Mouse (Mus musculus): ENCODE measurements around the gene Fastk. TPM values are rescaled to one million over a fixed set of nuclear protein-coding genes. Genes with fewer than 3 reads are reported as not detected.

Gene Fastk
- polyA plus RNA-seq (2016; fragmentation: Nextera tagmentation; extraction: Ambion mirVana) = 109 and 113 TPM in 2 replicates

- Histone ChIP-seq H3K27ac (peak within 1 kb of the TSS; percentile 88), H3K9me3 (replicated peaks) (no peaks in the 10 kb centered on the region), H3K4me2 (replicated peaks) (peak within 1 kb of the TSS; percentile 96), H3K9ac (peak within 1 kb of the TSS; percentile 94), H3K27me3 (no peaks in the 10 kb centered on the region), H3K36me3 (peaks cover 30% of the 10 kb centered on the region), H3K4me3 (peak within 1 kb of the TSS; percentile 84), H3K4me1 (peaks cover 34% of the 10 kb centered on the region)
- ATAC-seq (ENCODE audit: low FRiP score) = peak; percentile 82
- WGBS = under 1% methylated on average over 60 of the region's 60 CpGs
Observed at GRCm38 (mm10) chr5:24444746-24445427, at the start of gene Fastk. Fastk (minus strand) TSS chr5:24445287.

GRCm38 (mm10) chr5:24492546-24493285 is 47.6 kb upstream of the Fastk start:
- Histone ChIP-seq H3K9ac (no peak overlapping the region), H3K36me3 (peaks cover 84% of the 10 kb centered on the region), H3K4me3 (no peak overlapping the region), H3K27me3 (no peaks in the 10 kb centered on the region; the same call in 1 of the 2 replicates), H3K9me3 (replicated peaks) (no peaks in the 10 kb centered on the region), H3K4me1 (peaks cover 43% of the 10 kb centered on the region), H3K4me2 (replicated peaks) (no peak overlapping the region), H3K27ac (no peak overlapping the region)
- WGBS = 93% methylated on average over 16 of the region's 16 CpGs
- ATAC-seq (ENCODE audit: low FRiP score) = no peak

GRCm38 (mm10) chr5:24490413-24490920 is 45.4 kb upstream of the Fastk start:
- Histone ChIP-seq H3K27me3 (no peaks in the 10 kb centered on the region), H3K27ac (peak overlapping the region; percentile 45; the same call in 1 of the 2 replicates), H3K9me3 (replicated peaks) (no peaks in the 10 kb centered on the region), H3K4me1 (peaks cover 29% of the 10 kb centered on the region), H3K36me3 (peaks cover 76% of the 10 kb centered on the region), H3K4me3 (no peak overlapping the region), H3K9ac (no peak overlapping the region), H3K4me2 (replicated peaks) (no peak overlapping the region)
- no peak for ATAC-seq (ENCODE audit: low FRiP score)
- WGBS = 67% methylated on average over 14 of the region's 14 CpGs

GRCm38 (mm10) chr5:24486738-24487137 is 41.7 kb upstream of the Fastk start:
- peaks cover 54% of the 10 kb centered on the region for H3K4me1 ChIP-seq
- no peak overlapping the region for H3K4me3 ChIP-seq
- H3K9ac ChIP-seq = no peak overlapping the region
- H3K27ac ChIP-seq = no peak overlapping the region
- H3K27me3 ChIP-seq = no peaks in the 10 kb centered on the region
- peaks cover 70% of the 10 kb centered on the region for H3K36me3 ChIP-seq
- no peak overlapping the region for H3K4me2 ChIP-seq (replicated peaks)
- no peaks in the 10 kb centered on the region for H3K9me3 ChIP-seq (replicated peaks)
- no peak for ATAC-seq (ENCODE audit: low FRiP score)
- 95% methylated on average over 5 of the region's 5 CpGs for WGBS

GRCm38 (mm10) chr5:24486097-24486496 is 41.0 kb upstream of the Fastk start:
- H3K9ac ChIP-seq = no peak overlapping the region
- H3K27ac ChIP-seq = no peak overlapping the region
- ATAC-seq (ENCODE audit: low FRiP score) = no peak
- H3K36me3 ChIP-seq = peaks cover 66% of the 10 kb centered on the region
- H3K4me3 ChIP-seq = no peak overlapping the region
- no peak overlapping the region for H3K4me2 ChIP-seq (replicated peaks)
- WGBS = under 1% methylated on average over 8 of the region's 8 CpGs
- no peaks in the 10 kb centered on the region for H3K27me3 ChIP-seq
- H3K4me1 ChIP-seq = peaks cover 60% of the 10 kb centered on the region
- H3K9me3 ChIP-seq (replicated peaks) = no peaks in the 10 kb centered on the region

- H3K4me3 ChIP-seq = peak overlapping the region; percentile 12; the same call in 1 of the 2 replicates
- H3K36me3 ChIP-seq = peaks cover 67% of the 10 kb centered on the region
- peak overlapping the region; percentile 76 for H3K27ac ChIP-seq
- H3K9ac ChIP-seq = peak overlapping the region; percentile 43
- no peaks in the 10 kb centered on the region for H3K9me3 ChIP-seq (replicated peaks)
- peak overlapping the region; percentile 45 for H3K4me2 ChIP-seq (replicated peaks)
- WGBS = 23% methylated on average over 22 of the region's 22 CpGs
- peaks cover 69% of the 10 kb centered on the region for H3K4me1 ChIP-seq
- peak; percentile 27; the same call in 1 of the 2 replicates for ATAC-seq (ENCODE audit: low FRiP score)
- H3K27me3 ChIP-seq = 0 out of 2 replicates have a peak, but pooled peaks cover 3% of the 10 kb centered on the region
Observed at GRCm38 (mm10) chr5:24484963-24485362, 39.9 kb upstream of the Fastk start.

- ATAC-seq (ENCODE audit: low FRiP score) = peak; percentile 12; the same call in 1 of the 2 replicates
Observed at GRCm38 (mm10) chr5:24483326-24483725, 38.2 kb upstream of the Fastk start.

GRCm38 (mm10) chr5:24482247-24483079 is 37.4 kb upstream of the Fastk start:
- no peak overlapping the region for H3K4me3 ChIP-seq
- H3K9me3 ChIP-seq (replicated peaks) = no peaks in the 10 kb centered on the region
- H3K9ac ChIP-seq = peak overlapping the region; percentile 35; the same call in 1 of the 2 replicates
- H3K4me2 ChIP-seq (replicated peaks) = 0 out of 2 replicates have a peak overlapping the region, but pooled peaks have one; percentile 9
- ATAC-seq (ENCODE audit: low FRiP score) = no peak
- peaks cover 67% of the 10 kb centered on the region for H3K36me3 ChIP-seq
- peak overlapping the region; percentile 46; the same call in 1 of the 2 replicates for H3K27ac ChIP-seq
- H3K27me3 ChIP-seq = 0 out of 2 replicates have a peak, but pooled peaks cover 3% of the 10 kb centered on the region
- peaks cover 59% of the 10 kb centered on the region for H3K4me1 ChIP-seq
- WGBS = 38% methylated on average over 41 of the region's 41 CpGs

More at GRCm38 (mm10) chr5:24483326-24483725, 38.2 kb upstream of the Fastk start:
- WGBS = 25% methylated on average over 11 of the region's 11 CpGs
- Histone ChIP-seq H3K27ac (peak overlapping the region; percentile 7; the same call in 1 of the 2 replicates), H3K27me3 (0 out of 2 replicates have a peak, but pooled peaks cover 3% of the 10 kb centered on the region), H3K9ac (no peak overlapping the region), H3K4me3 (no peak overlapping the region), H3K4me1 (peaks cover 64% of the 10 kb centered on the region), H3K9me3 (replicated peaks) (no peaks in the 10 kb centered on the region), H3K36me3 (peaks cover 67% of the 10 kb centered on the region), H3K4me2 (replicated peaks) (no peak overlapping the region)

- peaks cover 60% of the 10 kb centered on the region for H3K4me1 ChIP-seq
- H3K36me3 ChIP-seq = peaks cover 69% of the 10 kb centered on the region
Observed at GRCm38 (mm10) chr5:24481647-24482046, 36.6 kb upstream of the Fastk start.

GRCm38 (mm10) chr5:24477909-24478308 is 32.8 kb upstream of the Fastk start:
- peaks cover 63% of the 10 kb centered on the region for H3K4me1 ChIP-seq
- H3K9ac ChIP-seq = no peak overlapping the region

More at GRCm38 (mm10) chr5:24481647-24482046, 36.6 kb upstream of the Fastk start:
- peak; percentile 36; the same call in 1 of the 2 replicates for ATAC-seq (ENCODE audit: low FRiP score)
- H3K9me3 ChIP-seq (replicated peaks) = no peaks in the 10 kb centered on the region
- peaks cover 3% of the 10 kb centered on the region; the same call in 1 of the 2 replicates for H3K27me3 ChIP-seq
- H3K27ac ChIP-seq = 0 out of 2 replicates have a peak overlapping the region, but pooled peaks have one; percentile 0
- no peak overlapping the region for H3K4me3 ChIP-seq
- 0% methylated on average over 3 of the region's 4 CpGs for WGBS
- no peak overlapping the region for H3K4me2 ChIP-seq (replicated peaks)
- no peak overlapping the region for H3K9ac ChIP-seq

GRCm38 (mm10) chr5:24475476-24476241 is 30.6 kb upstream of the Fastk start:
- Histone ChIP-seq H3K27me3 (peaks cover 42% of the 10 kb centered on the region), H3K4me1 (peaks cover 48% of the 10 kb centered on the region), H3K36me3 (peaks cover 40% of the 10 kb centered on the region), H3K27ac (no peak overlapping the region), H3K9ac (peak overlapping the region; percentile 9; the same call in 1 of the 2 replicates), H3K4me3 (no peak overlapping the region; the same call in 1 of the 2 replicates), H3K9me3 (replicated peaks) (no peaks in the 10 kb centered on the region), H3K4me2 (replicated peaks) (no peak overlapping the region)
- ATAC-seq (ENCODE audit: low FRiP score) = no peak
- WGBS = 81% methylated on average over 6 of the region's 6 CpGs

More at GRCm38 (mm10) chr5:24477909-24478308, 32.8 kb upstream of the Fastk start:
- ATAC-seq (ENCODE audit: low FRiP score) = no peak
- H3K27ac ChIP-seq = no peak overlapping the region
- H3K36me3 ChIP-seq = peaks cover 53% of the 10 kb centered on the region
- H3K9me3 ChIP-seq (replicated peaks) = no peaks in the 10 kb centered on the region
- WGBS = 87% methylated on average over 9 of the region's 9 CpGs
- peaks cover 33% of the 10 kb centered on the region for H3K27me3 ChIP-seq
- H3K4me3 ChIP-seq = no peak overlapping the region
- H3K4me2 ChIP-seq (replicated peaks) = no peak overlapping the region

Measured in hindbrain, embryonic 12.5 days (tissue).